In the genomic region with DNA sequence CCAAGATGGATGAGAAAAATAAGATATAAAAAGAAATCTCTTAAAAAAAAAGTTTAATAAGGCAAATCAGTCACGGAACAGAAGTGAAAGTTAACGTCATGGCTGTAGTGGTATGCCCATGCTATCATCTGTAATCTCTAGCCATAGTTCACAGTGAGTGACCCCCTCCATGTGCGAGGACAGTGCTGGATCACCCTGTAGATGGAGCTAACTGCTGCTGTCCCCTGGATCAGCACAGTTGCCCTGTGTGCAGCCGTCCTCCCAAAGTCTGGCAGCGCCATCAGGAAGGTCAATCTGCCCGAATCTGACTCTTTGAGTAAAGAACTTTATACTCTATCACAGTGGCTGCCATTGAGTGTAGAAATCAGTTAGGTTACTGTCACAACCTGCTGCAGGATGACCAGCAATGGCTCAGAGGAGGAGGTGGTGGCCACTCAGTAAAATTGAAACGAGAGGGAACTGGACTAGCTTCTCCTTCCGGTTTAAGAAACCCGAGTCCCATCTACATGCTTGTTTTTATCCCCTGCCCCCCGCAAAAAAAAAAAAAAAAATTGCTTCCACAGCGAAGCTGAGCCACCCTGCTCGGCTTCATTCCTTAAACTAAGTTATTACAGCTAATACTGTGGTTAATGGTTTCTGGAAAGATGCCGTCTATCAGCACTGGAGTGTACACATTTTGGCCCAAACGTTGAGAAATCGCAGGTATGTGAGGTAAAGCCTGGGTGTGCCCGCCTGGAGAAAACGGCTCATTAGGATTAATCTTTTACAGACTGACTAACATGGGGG, we compare ENCODE assay signal across 9 mouse cellular contexts.
DNase-seq lines count a peak whose midpoint lies in the region; ATAC-seq and TF ChIP-seq lines count a peak whose summit lies in the region.
"Had no signal": no experiment of that assay in that cellular context is flagged by ENCODE, and none has a peak within 500 bp of the region (broad histone marks: within the 10 kb centered on the region; RNA-seq: fewer than 3 reads in every experiment).

No protein-coding gene starts in this region.

- H3K4me2 ChIP-seq in embryonic facial prominence, embryonic 15.5 days (replicated peaks) = peak overlapping the region; percentile 40

- peak; percentile 49 for DNase-seq in gastrocnemius, adult 2 months
- no peak for DNase-seq in gastrocnemius, postnatal 36 days
- DNase-seq in kidney, postnatal 36 days = peak; percentile 39 to 50
- peak; percentile 13 for DNase-seq in lung, postnatal 10 days
- no peak for DNase-seq in frontal cortex, adult 2 months (ENCODE audit: extremely low spot score in 1 of 2, low spot score in 1 of 2)
- DNase-seq in left cerebral cortex, postnatal 14 days (ENCODE audit: low spot score in 2 of 2) = no peak
- no peak for DNase-seq in spleen, postnatal 36 days (ENCODE audit: low spot score in 2 of 2)
- DNase-seq: midbrain, embryonic 14.5 days had no signal

- intact Hi-C loops in gastrocnemius, adult 2 months (cut with DNase I) = no loop called here
- intact Hi-C loops in gastrocnemius, postnatal 36 days (cut with DNase I) = no loop called here
- intact Hi-C loops in left cerebral cortex, postnatal 14 days (cut with DNase I) = no loop called here

- peak overlapping the region; percentile 68 for H3K4me3 ChIP-seq in gastrocnemius, adult 2 months
- H3K4me3 ChIP-seq in embryonic facial prominence, embryonic 15.5 days (replicated peaks) = peak overlapping the region; percentile 16; the same call in 1 of the 2 replicates

- no peak overlapping the region for H3K9ac ChIP-seq in embryonic facial prominence, embryonic 15.5 days

- ATAC-seq in embryonic facial prominence, embryonic 15.5 days (ENCODE audit: insufficient number of reproducible peaks, low FRiP score, low TSS enrichment, low read depth) = no peak

- peaks cover 11% of the 10 kb centered on the region for H3K4me1 ChIP-seq in embryonic facial prominence, embryonic 15.5 days

- no peaks in the 10 kb centered on the region for H3K27me3 ChIP-seq in embryonic facial prominence, embryonic 15.5 days

- H3K36me3 ChIP-seq in embryonic facial prominence, embryonic 15.5 days = no peaks in the 10 kb centered on the region

- 0 out of 2 replicates have a peak overlapping the region, but pooled peaks have one; percentile 13 for H3K27ac ChIP-seq in gastrocnemius, adult 2 months
- H3K27ac ChIP-seq in embryonic facial prominence, embryonic 15.5 days (replicated peaks) = peak overlapping the region; percentile 48

- peak; percentile 41 for TF ChIP-seq CTCF in gastrocnemius, adult 2 months (IDR thresholded peaks at IDR 0.05)

- 35% methylated on average over 17 of the region's 17 CpGs for WGBS in embryonic facial prominence, embryonic 15.5 days

- H3K9me3 ChIP-seq in embryonic facial prominence, embryonic 15.5 days (replicated peaks) = no peaks in the 10 kb centered on the region

Comparison
In these comparisons a context has a peak if more than half of its experiments do, and no peak if none do; other contexts are left out.
1. DNase-seq: peak in gastrocnemius, adult 2 months (single experiment), kidney, postnatal 36 days (2 of 2) and lung, postnatal 10 days (single experiment); none in gastrocnemius, postnatal 36 days (0 of 2), frontal cortex, adult 2 months (0 of 2), left cerebral cortex, postnatal 14 days (0 of 2) and spleen, postnatal 36 days (0 of 2).